Mouse (Mus musculus) lung, embryonic 16.5 days (tissue): ENCODE results near the gene Abcc4. TPM values are rescaled to one million over a fixed set of nuclear protein-coding genes. Genes with fewer than 3 reads are reported as not detected.

Experiments
- ATAC-seq: fragments of 200-750 bp; cut with Nextera tagmentation; 2 replicates; pipeline ENCODE4 v1.8.0; 2017; ENCODE audit warnings: low read depth, mild to moderate bottlenecking, moderate library complexity
- H3K27ac ChIP-seq: fragments of 300-500 bp; sonication (generic); 2 replicates; pipeline ENCODE4 v1.5.1; 2014; ENCODE audit warnings: mild to moderate bottlenecking, control low read depth, low read length
- H3K27me3 ChIP-seq: fragments of 300-500 bp; sonication (generic); 2 replicates; pipeline ENCODE4 v1.6.1; 2014; ENCODE audit warnings: low read depth, low read length, mixed read lengths; ENCODE audit not compliant: control insufficient read depth, insufficient read depth
- H3K36me3 ChIP-seq: fragments of 300-500 bp; sonication (generic); 2 replicates; pipeline ENCODE4 v1.6.1; 2014; ENCODE audit warnings: low read length; ENCODE audit not compliant: control insufficient read depth, insufficient read depth
- H3K4me1 ChIP-seq: fragments of 300-500 bp; sonication (generic); replicated peaks from 2 replicates; pipeline ENCODE4 v1.6.1; 2014; ENCODE audit warnings: low read length, mixed read lengths; ENCODE audit not compliant: control insufficient read depth, insufficient read depth
- H3K4me2 ChIP-seq: fragments of 300-500 bp; sonication (generic); 2 replicates; pipeline ENCODE4 v1.6.1; 2014; ENCODE audit warnings: low read depth, low read length, control low read depth
- H3K4me3 ChIP-seq: fragments of 300-500 bp; sonication (generic); 2 replicates; pipeline ENCODE4 v1.5.1; 2014; ENCODE audit warnings: mild to moderate bottlenecking, low read length, control low read depth
- H3K9ac ChIP-seq: fragments of 300-500 bp; sonication (generic); 2 replicates; pipeline ENCODE4 v1.6.1; 2014; ENCODE audit warnings: low read length, control low read depth
- H3K9me3 ChIP-seq: fragments of 300-500 bp; sonication (generic); 2 replicates; pipeline ENCODE4 v1.6.1; 2016; ENCODE audit warnings: low read length; ENCODE audit not compliant: control insufficient read depth
- whole genome bisulfite sequencing: fragments of 180-500 bp; shearing (Covaris S2); extraction: QIAGEN DNeasy Blood & Tissue Kit; methylation state at CpG from one replicate; pipeline ENCODE4 v1.1.7; 2014; 5-methylcytosine and 5-hydroxymethylcytosine counted together
- polyA plus RNA-seq: library from polyadenylated mRNA; unstranded; fragments of >200 nt; fragmentation: Nextera tagmentation; extraction: Ambion mirVana; gene quantifications from 2 replicates; pipeline ENCODE4 v1.2.1, GENCODE M21; 2015

Gene Abcc4
- polyA plus RNA-seq, 1 experiment from 2014 or later, result 2.5 TPM

GRCm38 (mm10) chr14:118566809-118567208, 139.2 kb downstream of the Abcc4 start:
- Histone ChIP-seq H3K4me2 (peak overlapping the region; percentile 48), H3K4me1 (peaks cover 10% of the 10 kb centered on the region; the same call in 1 of the 2 replicates), H3K36me3 (no peaks in the 10 kb centered on the region), H3K4me3 (no peak overlapping the region), H3K9me3 (no peaks in the 10 kb centered on the region), H3K9ac (0 out of 2 replicates have a peak overlapping the region, but pooled peaks have one; percentile 42), H3K27me3 (no peaks in the 10 kb centered on the region), H3K27ac (peak overlapping the region; percentile 58)
- 55% methylated on average over 5 of the region's 5 CpGs for WGBS
- no peak for ATAC-seq

GRCm38 (mm10) chr14:118566214-118566688, 139.8 kb downstream of the Abcc4 start:
- H3K36me3 ChIP-seq, result no peaks in the 10 kb centered on the region
- peaks cover 10% of the 10 kb centered on the region; the same call in 1 of the 2 replicates for H3K4me1 ChIP-seq
- no peaks in the 10 kb centered on the region for H3K9me3 ChIP-seq
- peak overlapping the region; percentile 32 for H3K4me3 ChIP-seq
- WGBS, result 32% methylated on average over 12 of the region's 12 CpGs
- peak; percentile 79 for ATAC-seq
- H3K9ac ChIP-seq, result peak overlapping the region; percentile 42; the same call in 1 of the 2 replicates
- no peaks in the 10 kb centered on the region for H3K27me3 ChIP-seq
- H3K4me2 ChIP-seq, result peak overlapping the region; percentile 48
- peak overlapping the region; percentile 58 for H3K27ac ChIP-seq

DNA sequence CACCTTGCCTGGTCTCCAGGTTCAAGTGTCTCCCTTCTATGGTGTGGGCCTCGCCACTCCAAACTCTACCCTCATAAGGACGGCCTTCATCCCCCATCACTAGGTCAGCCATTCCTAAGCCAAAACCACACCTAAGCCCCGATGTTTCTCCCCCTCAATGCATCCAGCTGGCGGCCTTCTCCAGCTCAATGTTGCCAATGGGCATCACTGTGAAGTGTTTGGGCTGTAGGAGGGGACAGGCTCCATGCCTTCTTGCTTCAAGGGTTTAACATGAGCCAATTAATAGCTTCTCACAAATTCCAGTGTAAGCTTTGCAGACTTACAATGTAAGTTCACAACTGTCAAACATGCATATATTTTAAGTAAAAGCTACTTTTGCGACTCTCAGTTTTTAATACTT, 140.3 kb downstream of the Abcc4 start:
- ATAC-seq, result no peak
- Histone ChIP-seq H3K27ac (no peak overlapping the region), H3K4me1 (peaks cover 10% of the 10 kb centered on the region; the same call in 1 of the 2 replicates), H3K4me2 (no peak overlapping the region), H3K9ac (no peak overlapping the region), H3K27me3 (no peaks in the 10 kb centered on the region), H3K36me3 (no peaks in the 10 kb centered on the region), H3K4me3 (no peak overlapping the region), H3K9me3 (no peaks in the 10 kb centered on the region)
- 62% methylated on average over 5 of the region's 5 CpGs for WGBS

- Histone ChIP-seq H3K27me3 (no peaks in the 10 kb centered on the region), H3K4me3 (no peak overlapping the region), H3K9ac (no peak overlapping the region), H3K4me2 (no peak overlapping the region), H3K27ac (no peak overlapping the region), H3K9me3 (no peaks in the 10 kb centered on the region), H3K36me3 (no peaks in the 10 kb centered on the region), H3K4me1 (peaks cover 10% of the 10 kb centered on the region; the same call in 1 of the 2 replicates)
- no peak for ATAC-seq
- WGBS, result 58% methylated on average over 8 of the region's 8 CpGs
Observed at GRCm38 (mm10) chr14:118563570-118563969, 142.4 kb downstream of the Abcc4 start.

- no peak for ATAC-seq
- 82% methylated on average over 20 of the region's 20 CpGs for WGBS
Observed at GRCm38 (mm10) chr14:118552901-118553475, 153.0 kb downstream of the Abcc4 start.

GRCm38 (mm10) chr14:118552390-118552789, 153.6 kb downstream of the Abcc4 start:
- Histone ChIP-seq H3K36me3 (no peaks in the 10 kb centered on the region), H3K4me3 (no peak overlapping the region), H3K9me3 (no peaks in the 10 kb centered on the region), H3K9ac (no peak overlapping the region), H3K27ac (no peak overlapping the region), H3K27me3 (no peaks in the 10 kb centered on the region), H3K4me1 (peaks cover 8% of the 10 kb centered on the region), H3K4me2 (no peak overlapping the region)
- ATAC-seq, result no peak
- 63% methylated on average over 5 of the region's 5 CpGs for WGBS

More at GRCm38 (mm10) chr14:118552901-118553475, 153.0 kb downstream of the Abcc4 start:
- Histone ChIP-seq H3K4me1 (peaks cover 8% of the 10 kb centered on the region), H3K27ac (no peak overlapping the region), H3K9me3 (no peaks in the 10 kb centered on the region), H3K9ac (no peak overlapping the region), H3K4me2 (no peak overlapping the region), H3K4me3 (no peak overlapping the region), H3K27me3 (no peaks in the 10 kb centered on the region), H3K36me3 (no peaks in the 10 kb centered on the region)

DNA sequence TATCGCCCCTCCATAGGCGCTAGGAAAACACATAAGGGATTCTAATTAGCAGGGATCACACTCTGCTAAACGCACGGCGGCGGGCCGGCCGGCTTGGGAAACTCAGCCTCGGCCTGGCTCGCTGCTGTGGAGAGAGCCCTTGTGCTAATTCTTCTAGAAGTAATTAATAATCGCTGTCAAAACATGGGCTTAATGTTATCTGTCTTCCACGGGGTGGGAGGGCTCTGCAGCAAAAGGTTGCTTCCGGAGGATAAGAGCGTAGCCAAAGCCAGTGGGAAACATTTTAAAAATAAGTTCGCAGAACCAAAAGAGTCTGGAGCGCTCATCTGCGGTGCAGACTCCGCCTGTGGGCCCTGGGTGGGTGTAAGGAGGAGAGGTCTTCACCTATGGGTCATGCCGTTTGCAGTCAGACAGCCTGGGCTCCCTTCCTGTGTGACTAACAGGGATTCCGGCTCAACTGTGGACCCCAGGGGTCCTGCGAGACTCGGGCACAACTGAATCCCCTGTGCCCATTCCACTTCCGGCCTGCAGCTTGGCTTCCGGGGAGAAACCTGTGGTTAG, 154.2 kb downstream of the Abcc4 start:
- Histone ChIP-seq H3K36me3 (no peaks in the 10 kb centered on the region), H3K27ac (no peak overlapping the region), H3K9me3 (no peaks in the 10 kb centered on the region), H3K27me3 (no peaks in the 10 kb centered on the region), H3K9ac (peak overlapping the region; percentile 48), H3K4me2 (peak overlapping the region; percentile 66), H3K4me3 (peak overlapping the region; percentile 41), H3K4me1 (peaks cover 8% of the 10 kb centered on the region)
- peak; percentile 61 for ATAC-seq
- 6% methylated on average over 24 of the region's 24 CpGs for WGBS

- peak overlapping the region; percentile 48 for H3K9ac ChIP-seq
- peak; percentile 7; the same call in 1 of the 2 replicates for ATAC-seq
- 0 out of 2 replicates have a peak overlapping the region, but pooled peaks have one; percentile 7 for H3K27ac ChIP-seq
- no peaks in the 10 kb centered on the region for H3K36me3 ChIP-seq
- H3K27me3 ChIP-seq, result no peaks in the 10 kb centered on the region
- peak overlapping the region; percentile 66 for H3K4me2 ChIP-seq
- no peaks in the 10 kb centered on the region for H3K9me3 ChIP-seq
- WGBS, result 6% methylated on average over 18 of the region's 18 CpGs
- H3K4me3 ChIP-seq, result peak overlapping the region; percentile 41
- peaks cover 8% of the 10 kb centered on the region for H3K4me1 ChIP-seq
Observed at GRCm38 (mm10) chr14:118551061-118551724, 154.8 kb downstream of the Abcc4 start.

- Histone ChIP-seq H3K4me1 (no peaks in the 10 kb centered on the region), H3K27ac (no peak overlapping the region), H3K36me3 (no peaks in the 10 kb centered on the region), H3K4me3 (no peak overlapping the region), H3K9me3 (no peaks in the 10 kb centered on the region), H3K27me3 (no peaks in the 10 kb centered on the region; the same call in 1 of the 2 replicates), H3K4me2 (no peak overlapping the region), H3K9ac (no peak overlapping the region)
- 68% methylated on average over 6 of the region's 6 CpGs for WGBS
- ATAC-seq, result no peak
Observed at GRCm38 (mm10) chr14:118544493-118544892, 161.5 kb downstream of the Abcc4 start.
